Mouse (Mus musculus) gastrocnemius, postnatal 4 days (tissue): Measurements from ENCODE around the gene Sema5a. TPM values are rescaled to one million over a fixed set of nuclear protein-coding genes. Genes with fewer than 3 reads are reported as not detected.

Source experiments
- DNase-seq, 2 experiments: peaks; one replicate each; pipeline ENCODE4 v3.0.0; 2021 to 2022; ENCODE audit warnings: low spot score in 2 of 2, mixed read lengths in 2 of 2
- total RNA-seq, 2 experiments: library from RNA; stranded (reverse); gene quantifications; 2 replicates each; pipeline ENCODE4 v1.2.3; 2021

Gene Sema5a
- total RNA-seq, 2 experiments from 2014 or later: 43.0 to 43.4 TPM

- no peak for DNase-seq
Measured at GRCm38 (mm10) chr15:32533541-32534080, 289.0 kb downstream of the Sema5a start.

- DNase-seq: no peak
Measured at GRCm38 (mm10) chr15:32536755-32537503, 292.3 kb downstream of the Sema5a start.

DNA sequence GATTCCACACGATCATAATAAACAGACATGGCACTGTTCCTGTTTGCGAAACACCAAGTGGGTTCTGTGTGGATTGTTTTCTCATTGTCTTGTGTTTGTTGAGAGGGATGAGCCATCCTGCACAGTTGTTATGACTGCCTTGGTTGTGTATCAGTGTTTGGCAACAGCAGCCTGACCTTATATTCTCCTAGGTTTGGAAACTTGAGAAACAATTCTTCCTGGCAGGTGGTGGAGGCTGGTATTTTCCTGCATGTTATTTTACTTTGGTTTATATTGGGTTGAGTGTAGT, 292.8 kb downstream of the Sema5a start:
- DNase-seq: no peak

- DNase-seq: no peak
Measured at GRCm38 (mm10) chr15:32538092-32538491, 293.5 kb downstream of the Sema5a start.

DNA sequence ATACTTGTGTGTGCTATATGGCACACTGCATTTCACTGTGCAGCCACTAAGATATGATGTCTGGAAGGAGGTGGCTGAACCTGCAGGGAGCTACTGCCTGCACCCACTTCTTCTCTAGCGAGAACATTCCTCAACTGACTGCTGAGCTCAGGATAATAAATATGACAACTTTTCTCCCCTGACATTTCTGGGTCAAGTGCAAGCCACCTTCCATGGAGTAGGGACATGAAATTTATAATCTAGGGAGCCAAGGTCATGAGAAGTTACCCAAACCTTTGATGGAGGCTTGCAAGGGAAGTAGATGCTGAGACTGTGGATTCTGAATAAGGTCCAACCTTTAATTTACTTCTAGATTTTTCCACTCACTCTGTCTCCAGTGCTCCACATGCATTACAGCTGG, 298.1 kb downstream of the Sema5a start:
- no peak for DNase-seq

GRCm38 (mm10) chr15:32543181-32543580, 298.6 kb downstream of the Sema5a start:
- DNase-seq: no peak

DNA sequence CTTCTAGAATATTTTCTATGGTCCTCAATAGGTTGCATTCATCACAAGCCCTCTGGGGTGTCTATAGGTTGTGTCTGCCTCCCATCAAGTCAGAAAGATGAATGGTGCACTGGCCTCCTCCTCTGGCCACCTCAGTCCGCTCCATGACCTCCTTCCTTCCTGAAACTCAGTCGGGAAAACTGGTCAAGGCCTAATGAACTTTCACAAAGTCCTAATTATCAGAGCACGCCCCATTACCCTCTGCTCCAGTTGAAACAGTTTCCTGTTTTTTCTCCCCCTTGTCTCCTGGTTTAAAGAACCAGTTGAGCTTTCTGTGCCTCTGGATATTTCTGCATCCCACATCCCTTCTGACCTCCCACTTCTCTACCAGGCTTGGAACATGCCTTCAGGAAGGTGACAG, 300.8 kb downstream of the Sema5a start:
- DNase-seq: no peak

GRCm38 (mm10) chr15:32546746-32547145, 302.1 kb downstream of the Sema5a start:
- DNase-seq: no peak

DNA sequence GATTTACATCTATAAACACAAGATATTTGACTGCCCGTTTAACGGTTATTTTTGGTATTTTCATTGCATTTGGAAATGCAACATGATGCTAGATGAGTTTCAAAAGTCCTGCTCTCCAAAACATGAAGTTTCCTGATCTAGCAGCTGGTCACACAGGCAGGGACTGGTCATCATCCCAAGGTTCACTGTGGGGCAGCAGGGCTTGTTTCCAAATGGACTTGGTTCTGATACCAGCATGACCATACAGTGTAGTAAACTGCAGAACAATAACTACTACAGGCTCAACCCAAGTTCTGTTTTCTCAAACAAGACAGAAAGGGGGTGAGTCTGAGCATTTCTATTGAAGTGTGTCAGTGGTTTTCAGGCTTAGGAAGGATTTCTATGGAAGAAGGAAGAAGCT, 314.3 kb downstream of the Sema5a start:
- DNase-seq: no peak

- no peak for DNase-seq
Measured at GRCm38 (mm10) chr15:32562600-32562999, 318.0 kb downstream of the Sema5a start.

DNA sequence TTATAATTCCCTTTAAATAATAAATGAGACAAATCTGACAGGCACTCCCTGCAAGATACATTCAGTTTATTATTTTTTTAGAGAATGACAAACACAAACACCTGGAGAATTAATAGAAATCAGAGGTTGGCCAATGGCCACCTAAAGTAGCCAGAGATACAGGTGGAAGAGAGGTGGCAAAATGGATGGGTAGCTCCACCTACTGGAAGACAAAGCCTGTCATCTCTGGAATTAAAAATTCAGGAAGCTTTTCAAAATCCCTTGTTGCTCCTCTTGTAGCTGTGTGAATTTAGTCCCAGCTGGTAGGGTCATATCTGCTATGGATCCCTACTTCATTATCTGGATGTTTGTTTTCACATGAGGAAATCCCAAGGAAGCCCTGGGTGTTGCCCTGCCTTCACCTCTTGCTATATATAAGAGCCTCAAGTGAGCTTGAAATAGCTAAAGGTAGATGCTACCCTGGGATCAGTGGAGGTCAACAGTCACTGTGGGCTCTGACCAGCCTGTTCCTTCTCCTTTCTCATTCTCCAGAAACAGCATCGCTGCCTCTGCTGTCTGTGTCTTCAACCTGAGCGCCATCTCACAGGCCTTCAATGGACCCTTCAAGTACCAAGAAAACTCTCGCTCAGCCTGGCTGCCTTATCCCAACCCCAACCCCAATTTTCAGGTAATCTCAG, 323.7 kb downstream of the Sema5a start:
- DNase-seq: no peak

DNA sequence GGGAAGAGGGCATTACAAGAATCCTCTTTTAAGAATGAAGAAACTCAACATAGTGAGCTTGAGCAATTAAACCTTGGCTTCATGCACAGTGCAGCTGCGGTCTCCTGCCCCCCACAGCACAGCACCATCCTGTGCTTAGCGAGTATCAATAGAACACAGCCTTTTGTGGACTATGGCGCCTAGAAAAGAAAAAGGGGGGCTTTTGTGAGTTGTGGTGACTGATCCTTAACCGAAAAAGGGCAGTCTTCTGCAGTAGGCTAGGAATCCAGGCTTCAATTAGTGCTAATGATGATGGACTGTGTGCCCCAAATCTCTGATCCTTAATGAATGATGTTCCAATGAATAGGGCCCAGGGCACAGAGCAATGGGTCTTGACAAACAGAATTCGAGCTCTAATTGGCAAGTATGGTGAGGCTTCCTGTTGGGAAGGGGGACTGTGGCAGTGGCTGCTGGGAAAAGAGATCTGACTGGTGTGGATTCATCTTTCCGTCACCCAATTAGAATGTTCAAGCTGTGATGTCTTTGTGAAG, 324.3 kb downstream of the Sema5a start:
- no peak for DNase-seq

DNA sequence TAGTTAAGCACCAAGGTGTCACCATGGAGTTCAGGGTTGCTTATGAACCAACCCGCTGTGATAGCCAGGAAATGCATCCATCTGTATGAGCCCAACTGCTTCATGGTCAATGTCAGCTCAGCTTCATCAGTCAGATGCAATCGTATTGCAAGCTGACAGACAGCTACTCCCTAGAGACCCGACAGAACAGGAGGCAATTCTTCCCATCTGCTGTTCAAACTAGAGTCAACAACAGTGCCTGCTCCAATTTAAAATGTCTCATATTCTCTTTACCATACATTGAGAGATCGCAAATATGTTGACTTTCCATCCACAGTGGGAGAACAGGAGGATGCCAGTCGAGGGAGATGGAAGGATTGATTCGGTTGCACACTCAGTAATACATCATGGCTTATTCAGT, 329.7 kb downstream of the Sema5a start:
- no peak for DNase-seq

DNA sequence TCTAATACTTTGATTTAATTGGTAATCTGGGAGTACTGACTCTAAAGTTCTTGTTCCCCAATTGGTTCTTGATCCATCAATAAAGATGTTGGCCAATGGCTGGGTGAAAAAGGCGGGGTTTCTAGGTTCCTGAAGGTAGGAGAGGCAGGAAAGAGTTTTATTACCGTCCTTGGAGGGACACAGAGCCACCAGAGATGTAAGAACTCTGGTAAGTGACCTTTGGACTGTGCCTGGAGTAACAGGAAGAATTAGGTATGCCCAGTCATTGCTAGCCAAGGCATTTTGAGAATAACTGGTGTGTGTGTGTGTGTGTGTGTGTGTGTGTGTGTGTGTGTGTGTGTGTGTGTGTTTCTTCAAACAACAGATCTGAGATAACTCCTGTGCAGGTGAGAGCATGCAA, 330.6 kb downstream of the Sema5a start:
- DNase-seq: no peak

DNA sequence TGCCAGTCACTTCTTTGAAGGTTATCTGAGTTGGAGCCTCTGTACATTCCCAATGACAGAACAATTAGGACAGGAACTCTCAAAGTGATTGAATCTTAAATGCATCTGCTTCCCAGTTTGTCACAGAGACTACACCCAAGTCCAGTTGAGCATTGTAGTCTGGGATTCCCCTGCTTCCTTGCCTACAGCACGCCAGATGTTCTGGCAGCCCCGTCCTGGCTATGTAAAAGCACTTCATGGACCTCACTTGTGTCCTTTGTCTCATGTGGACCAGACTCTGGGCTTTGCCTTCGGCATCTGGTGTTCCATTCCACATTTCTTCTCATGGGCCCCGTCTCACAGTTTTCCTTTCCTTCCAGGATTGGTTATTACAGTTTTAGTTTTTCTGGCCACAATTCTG, 334.7 kb downstream of the Sema5a start:
- DNase-seq: no peak

- no peak for DNase-seq
Measured at GRCm38 (mm10) chr15:32590641-32591040, 346.0 kb downstream of the Sema5a start.

DNA sequence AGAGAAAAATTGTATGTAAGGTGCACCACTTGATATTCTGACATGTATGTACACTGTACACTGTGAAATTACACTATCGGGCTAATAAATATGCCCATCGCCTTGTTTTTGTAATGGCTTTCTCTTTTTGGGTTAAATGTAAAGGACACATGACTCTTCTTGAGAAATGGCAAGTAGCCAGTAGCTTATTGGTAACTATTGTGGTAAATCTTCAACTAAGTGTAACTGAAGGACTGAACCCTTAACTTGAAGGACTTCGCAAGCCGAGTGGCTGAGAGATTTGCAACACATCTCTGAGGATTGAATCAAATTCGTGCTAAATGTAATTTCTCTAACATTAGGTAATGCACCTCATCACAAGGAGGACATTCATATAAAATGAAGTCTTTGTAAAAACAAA, 349.1 kb downstream of the Sema5a start:
- no peak for DNase-seq

DNA sequence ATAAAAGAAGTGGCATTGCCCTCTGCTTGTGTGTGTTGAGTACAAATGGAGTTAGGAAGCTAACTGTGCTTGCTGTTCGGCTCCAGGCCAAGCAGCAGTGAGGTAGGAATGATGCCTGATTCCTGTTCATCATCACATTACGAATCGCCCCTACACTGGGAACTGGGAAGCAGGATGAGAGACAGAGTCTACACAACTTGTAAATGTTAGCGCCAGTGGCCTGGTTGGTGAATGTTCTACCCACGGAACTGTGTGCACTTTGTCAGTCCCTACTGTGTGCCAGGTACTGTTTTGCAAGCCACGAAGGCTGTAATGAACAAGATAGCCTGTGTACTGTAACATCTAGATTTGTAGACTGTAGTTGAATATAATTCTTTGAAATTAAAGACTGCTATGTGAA, 352.0 kb downstream of the Sema5a start:
- DNase-seq: no peak

- no peak for DNase-seq
Measured at GRCm38 (mm10) chr15:32597189-32597588, 352.6 kb downstream of the Sema5a start.

- DNase-seq: no peak
Measured at GRCm38 (mm10) chr15:32607236-32607635, 362.6 kb downstream of the Sema5a start.

- DNase-seq: peak in 1 of 2 experiments; percentile 35
Measured at GRCm38 (mm10) chr15:32610776-32611175, 366.2 kb downstream of the Sema5a start.

DNA sequence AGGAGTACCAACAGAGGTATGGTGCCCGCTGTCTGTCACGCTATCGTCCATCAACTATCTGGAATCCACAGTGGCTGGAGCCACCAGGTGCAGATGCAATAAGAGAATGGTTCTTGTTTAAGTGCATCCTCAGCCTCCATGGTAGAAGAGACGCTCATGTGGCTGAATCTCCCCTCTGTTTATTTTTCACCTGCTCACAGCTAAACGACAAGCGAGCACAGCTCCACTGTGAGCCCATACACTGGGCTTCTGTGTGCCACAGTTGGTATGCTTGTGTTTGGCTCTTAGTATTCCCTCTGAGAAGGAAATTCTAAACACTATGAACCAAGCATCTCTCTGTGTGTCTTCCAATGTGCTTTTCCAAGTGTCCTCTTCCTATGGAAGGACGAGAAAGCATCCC, 366.6 kb downstream of the Sema5a start:
- DNase-seq: no peak

DNA sequence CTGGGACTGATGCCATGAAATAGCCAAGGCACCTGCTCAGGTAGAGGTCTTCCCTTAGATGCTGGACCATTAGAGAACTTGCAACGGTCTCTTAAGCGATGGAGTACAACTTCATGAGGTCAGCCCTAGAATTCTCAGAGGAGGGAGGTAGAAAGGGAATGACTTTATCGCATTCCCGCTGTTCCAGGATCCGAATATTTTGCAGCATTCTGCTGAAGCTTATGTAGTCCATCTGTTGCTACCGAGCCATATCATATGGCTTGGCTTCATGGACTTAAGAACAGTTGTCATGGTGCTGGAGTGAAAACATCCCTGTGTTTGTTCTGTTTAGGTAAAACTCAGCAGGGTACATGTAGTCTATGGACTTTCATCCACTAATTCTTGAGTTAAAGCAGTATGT, 369.1 kb downstream of the Sema5a start:
- DNase-seq: no peak
